Mouse (Mus musculus) heart, postnatal 36 days (tissue): ENCODE data around the gene Tas1r3. TPM values are rescaled to one million over a fixed set of nuclear protein-coding genes. Genes with fewer than 3 reads are reported as not detected.
A peak's percentile ranks its signal among the peaks of the same experiment; 100 is the strongest.

ENCODE experiments used
- DNase-seq, 2 experiments: peaks; one replicate each; pipeline ENCODE4 v3.0.0; 2021 to 2022
- intact Hi-C: fragments of 180-260 bp; cut with DNase I; formaldehyde crosslinking; loops from one replicate; pipeline ENCODE4 v1.15.1; 2025
- total RNA-seq, 2 experiments: library from RNA; stranded (reverse); gene quantifications; 2 replicates each; pipeline ENCODE4 v1.2.3; 2021

Tas1r3 gene
- total RNA-seq, 2 experiments from 2014 or later, result 0.27 to 0.28 TPM

- intact Hi-C loops, result loop anchor here (1.0 to 2.0 kb wide), 2 partner anchors 15 to 46 kb away; no protein-coding TSS in a partner anchor
- DNase-seq, result peak; percentile 98
Measured at GRCm38 (mm10) chr4:155846871-155847578, 16.1 kb downstream of the Tas1r3 start, which contains the start of gene Dvl1. Dvl1 (plus strand) TSS chr4:155847402.

- intact Hi-C loops, result no loop called here
Measured at GRCm38 (mm10) chr4:155843231-155843630, 19.9 kb downstream of the Tas1r3 start.

GRCm38 (mm10) chr4:155841651-155842270 is 21.4 kb downstream of the Tas1r3 start:
- no peak for DNase-seq
- intact Hi-C loops, result no loop called here

More at GRCm38 (mm10) chr4:155843231-155843630, 19.9 kb downstream of the Tas1r3 start:
- no peak for DNase-seq

- peak; percentile 63 to 74 for DNase-seq
- intact Hi-C loops, result no loop called here
Measured at GRCm38 (mm10) chr4:155841003-155841454, 22.1 kb downstream of the Tas1r3 start.

- no peak for DNase-seq
- intact Hi-C loops, result no loop called here
Measured at GRCm38 (mm10) chr4:155840076-155841002, 22.8 kb downstream of the Tas1r3 start.

GRCm38 (mm10) chr4:155839483-155839910 is 23.7 kb downstream of the Tas1r3 start, which contains the start of gene Mxra8:
Mxra8 (plus strand) TSS chr4:155839680.
- DNase-seq, result peak; percentile 84 to 86
- intact Hi-C loops, result loop anchor here (10.0 kb wide), 1 partner anchor 265 kb away; the partner anchor contains the start of gene 9430015G10Rik

- intact Hi-C loops, result loop anchor here (10.0 kb wide), 1 partner anchor 266 kb away; the partner anchor contains the start of gene 9430015G10Rik
Measured at GRCm38 (mm10) chr4:155838187-155839153, 24.7 kb downstream of the Tas1r3 start.

GRCm38 (mm10) chr4:155837404-155838010 is 25.7 kb downstream of the Tas1r3 start:
- peak; percentile 59 to 62 for DNase-seq
- intact Hi-C loops, result loop anchor here (10.0 kb wide), 1 partner anchor 267 kb away; the partner anchor contains the start of gene 9430015G10Rik

More at GRCm38 (mm10) chr4:155838187-155839153, 24.7 kb downstream of the Tas1r3 start:
- DNase-seq, result peak; percentile 54 to 59

- peak; percentile 82 to 88 for DNase-seq
- intact Hi-C loops, result loop anchor here (2.0 to 10.0 kb wide), 3 partner anchors 58 to 271 kb away; partner anchors contain the start of genes 9430015G10Rik, Acap3, Pusl1 and Ube2j2
Measured at GRCm38 (mm10) chr4:155833836-155834235, 29.3 kb downstream of the Tas1r3 start.

- intact Hi-C loops, result loop anchor here (2.0 to 10.0 kb wide), 3 partner anchors 59 to 272 kb away; partner anchors contain the start of genes 9430015G10Rik, Acap3, Pusl1 and Ube2j2
- no peak for DNase-seq
Measured at GRCm38 (mm10) chr4:155833234-155833633, 29.9 kb downstream of the Tas1r3 start.

GRCm38 (mm10) chr4:155832321-155832720 is 30.8 kb downstream of the Tas1r3 start:
- intact Hi-C loops, result loop anchor here (1.0 to 10.0 kb wide), 4 partner anchors 15 to 272 kb away; partner anchors contain the start of genes 9430015G10Rik, Acap3, Dvl1 and Pusl1
- no peak for DNase-seq

GRCm38 (mm10) chr4:155831831-155832230 is 31.3 kb downstream of the Tas1r3 start:
- DNase-seq, result no peak
- intact Hi-C loops, result loop anchor here (1.0 to 10.0 kb wide), 4 partner anchors 15 to 273 kb away; partner anchors contain the start of genes 9430015G10Rik, Acap3, Dvl1 and Pusl1

GRCm38 (mm10) chr4:155831205-155831766 is 31.9 kb downstream of the Tas1r3 start, which contains the start of gene Aurkaip1:
Aurkaip1 (plus strand) TSS chr4:155831272.
- peak; percentile 94 to 96 for DNase-seq
- intact Hi-C loops, result loop anchor here (5.0 to 10.0 kb wide), 2 partner anchors 61 to 274 kb away; partner anchors contain the start of genes 9430015G10Rik, Acap3 and Pusl1

GRCm38 (mm10) chr4:155830596-155830995 is 32.6 kb downstream of the Tas1r3 start:
- intact Hi-C loops, result loop anchor here (1.0 to 10.0 kb wide), 3 partner anchors 16 to 274 kb away; partner anchors contain the start of genes 9430015G10Rik, Acap3 and Pusl1
- no peak for DNase-seq

GRCm38 (mm10) chr4:155829866-155830265 is 33.3 kb downstream of the Tas1r3 start:
- DNase-seq, result no peak
- intact Hi-C loops, result loop anchor here (1.0 to 10.0 kb wide), 3 partner anchors 16 to 275 kb away; partner anchors contain the start of genes 9430015G10Rik, Acap3 and Pusl1

GRCm38 (mm10) chr4:155823443-155823842 is 39.7 kb downstream of the Tas1r3 start:
- intact Hi-C loops, result no loop called here
- no peak for DNase-seq

GRCm38 (mm10) chr4:155821025-155821424 is 42.1 kb downstream of the Tas1r3 start:
- intact Hi-C loops, result no loop called here

More at GRCm38 (mm10) chr4:155821025-155821424, 42.1 kb downstream of the Tas1r3 start:
- DNase-seq, result no peak
